Mouse (Mus musculus) heart, postnatal 0 days (tissue): ENCODE measurements around the gene Nrtn. TPM values are rescaled to one million over a fixed set of nuclear protein-coding genes. Genes with fewer than 3 reads are reported as not detected.

Source experiments
- ATAC-seq: fragments of 200-750 bp; cut with Nextera tagmentation; 2 replicates; pipeline ENCODE4 v1.8.0; 2017; ENCODE audit warnings: low read depth, moderate number of reproducible peaks, moderate library complexity; ENCODE audit not compliant: insufficient read depth
- DNase-seq: peaks from one replicate; pipeline ENCODE4 v3.0.0-alpha.2; 2016; ENCODE audit warnings: low spot score
- H3K27ac ChIP-seq: fragments of 300-500 bp; sonication (generic); 2 replicates; pipeline ENCODE4 v1.5.1; 2014; ENCODE audit warnings: low read depth, mild to moderate bottlenecking
- H3K27me3 ChIP-seq: fragments of 300-500 bp; sonication (generic); 2 replicates; pipeline ENCODE4 v1.6.1; 2014; ENCODE audit warnings: low read length, mixed read lengths; ENCODE audit not compliant: control insufficient read depth, insufficient read depth
- H3K36me3 ChIP-seq: fragments of 300-500 bp; sonication (generic); replicated peaks from 2 replicates; pipeline ENCODE4 v1.6.1; 2014; ENCODE audit warnings: low read length, mixed read lengths; ENCODE audit not compliant: control insufficient read depth, insufficient read depth
- H3K4me1 ChIP-seq: fragments of 300-500 bp; sonication (generic); 2 replicates; pipeline ENCODE4 v1.6.1; 2014; ENCODE audit warnings: antibody characterized with exemption; ENCODE audit not compliant: control insufficient read depth, insufficient read depth
- H3K4me2 ChIP-seq: fragments of 300-500 bp; sonication (generic); 2 replicates; pipeline ENCODE4 v1.6.1; 2014; ENCODE audit warnings: low read depth, mild to moderate bottlenecking, low read length, moderate library complexity
- H3K4me3 ChIP-seq: fragments of 300-500 bp; sonication (generic); 2 replicates; pipeline ENCODE4 v1.5.1; 2014; ENCODE audit warnings: low read depth, low read length
- H3K9ac ChIP-seq: fragments of 300-500 bp; sonication (generic); replicated peaks from 2 replicates; pipeline ENCODE4 v1.6.1; 2014; ENCODE audit warnings: low read depth, low read length, mixed read lengths
- H3K9me3 ChIP-seq: fragments of 300-500 bp; sonication (generic); replicated peaks from 2 replicates; pipeline ENCODE4 v1.6.1; 2016; ENCODE audit warnings: low read length; ENCODE audit not compliant: control insufficient read depth
- CTCF ChIP-seq: IDR thresholded peaks from 2 replicates; pipeline ENCODE4 v1.5.1; 2016; ENCODE audit warnings: antibody characterized with exemption, control low read depth, low read depth
- EP300 ChIP-seq: IDR thresholded peaks from 2 replicates; pipeline ENCODE4 v1.6.1; 2016; ENCODE audit warnings: antibody characterized with exemption, low read depth
- WGBS: fragments of 180-500 bp; shearing (Covaris S2); extraction: QIAGEN DNeasy Blood & Tissue Kit; methylation state at CpG from one replicate; pipeline ENCODE4 v1.1.7; 2014; 5-methylcytosine and 5-hydroxymethylcytosine counted together
- polyA plus RNA-seq: library from polyadenylated mRNA; unstranded; fragments of >200 nt; fragmentation: Nextera tagmentation; extraction: Ambion mirVana; gene quantifications from 2 replicates; pipeline ENCODE4 v1.2.1, GENCODE M21; 2015
- total RNA-seq: library from RNA; depleted of rRNA; stranded (reverse); fragments of >200 nt; gene quantifications from 2 replicates; pipeline ENCODE4 v1.2.3, GENCODE M21; 2014; ENCODE audit warnings: low replicate concordance

Nrtn gene
- total and polyA plus RNA-seq, 2 experiments from 2014 or later: 33.9 to 83.1 TPM

DNA sequence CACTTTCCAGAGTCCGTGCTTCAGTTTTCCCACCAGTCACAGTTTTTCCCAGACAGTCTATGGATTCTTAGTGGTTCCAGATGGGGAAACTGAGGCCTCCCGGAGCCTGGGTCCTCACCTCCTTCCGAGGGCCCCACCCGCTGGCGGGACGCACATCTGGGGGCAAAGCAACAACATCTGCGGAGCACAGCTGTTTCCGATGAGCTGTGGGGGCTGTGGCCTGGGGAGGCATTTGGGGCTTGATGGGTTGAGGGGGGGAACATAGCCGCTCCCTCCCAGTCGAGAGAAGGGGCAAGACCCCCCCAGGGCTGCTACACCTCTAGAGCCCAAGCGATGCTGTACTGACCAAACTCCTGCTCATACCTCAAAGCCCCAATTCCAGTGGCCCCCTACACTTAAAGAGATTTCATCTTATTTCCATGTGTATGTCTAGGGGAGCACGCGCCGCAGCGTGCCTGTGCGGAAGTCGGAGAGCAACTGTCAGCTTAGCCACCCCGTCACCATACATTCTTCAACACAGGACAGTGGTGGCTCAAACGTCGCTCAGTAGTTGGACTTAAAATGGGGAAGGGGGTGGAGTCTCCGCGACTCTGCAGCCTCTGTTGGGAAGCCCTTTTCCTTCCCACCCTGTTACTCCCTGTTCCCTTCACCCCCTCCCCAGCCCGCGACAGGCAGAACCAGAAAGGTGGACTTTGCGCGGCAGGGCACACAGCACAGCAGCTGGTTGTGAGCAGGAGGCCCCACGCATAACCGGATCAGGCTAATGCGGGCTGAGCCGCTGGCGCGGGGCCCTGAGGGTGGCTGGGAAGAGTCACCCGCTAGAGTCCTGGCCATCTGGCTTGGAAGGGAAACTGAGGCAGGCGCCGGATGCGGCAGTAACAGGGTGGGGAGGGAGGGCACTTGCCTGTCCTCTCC is 2.8 kb downstream of the Nrtn start:
- no peak overlapping the region for H3K4me2 ChIP-seq
- TF ChIP-seq EP300: no peak
- no peak for TF ChIP-seq CTCF
- no peak overlapping the region for H3K9ac ChIP-seq
- no peaks in the 10 kb centered on the region for H3K9me3 ChIP-seq
- H3K4me1 ChIP-seq: 0 out of 2 replicates have a peak, but pooled peaks cover 8% of the 10 kb centered on the region
- ATAC-seq: no peak
- no peak overlapping the region for H3K27ac ChIP-seq
- DNase-seq: no peak
- H3K4me3 ChIP-seq: no peak overlapping the region
- H3K27me3 ChIP-seq: peaks cover 50% of the 10 kb centered on the region
- H3K36me3 ChIP-seq: no peaks in the 10 kb centered on the region
- 18% methylated on average over 36 of the region's 36 CpGs for WGBS

DNA sequence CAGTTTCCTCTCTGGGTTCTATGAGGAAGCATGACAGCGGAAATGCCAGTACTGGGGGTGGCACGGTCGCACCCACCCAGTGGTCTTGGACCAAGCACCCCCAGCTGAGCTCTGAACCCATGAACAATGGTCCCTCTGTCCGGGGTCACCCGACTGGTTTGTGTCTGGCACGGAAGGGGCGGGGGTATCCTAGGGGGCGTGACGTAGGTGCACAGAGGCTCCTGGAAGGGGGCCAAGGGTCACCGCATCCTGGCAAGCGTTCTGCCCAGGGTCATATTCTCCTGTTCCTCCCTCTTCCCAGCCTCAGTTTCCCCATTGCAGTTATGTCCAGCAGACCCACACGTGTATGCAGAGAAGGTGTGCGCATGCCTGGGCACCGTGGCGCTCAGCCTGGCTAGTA is 3.9 kb downstream of the Nrtn start:
- 26% methylated on average over 15 of the region's 15 CpGs for WGBS
- Histone ChIP-seq H3K9me3 (no peaks in the 10 kb centered on the region), H3K36me3 (no peaks in the 10 kb centered on the region), H3K4me2 (no peak overlapping the region), H3K4me1 (0 out of 2 replicates have a peak, but pooled peaks cover 8% of the 10 kb centered on the region), H3K4me3 (no peak overlapping the region), H3K9ac (no peak overlapping the region), H3K27ac (no peak overlapping the region), H3K27me3 (peaks cover 50% of the 10 kb centered on the region)
- DNase-seq (no peak), ATAC-seq (no peak)
- TF ChIP-seq EP300: no peak
- TF ChIP-seq CTCF: no peak

DNA sequence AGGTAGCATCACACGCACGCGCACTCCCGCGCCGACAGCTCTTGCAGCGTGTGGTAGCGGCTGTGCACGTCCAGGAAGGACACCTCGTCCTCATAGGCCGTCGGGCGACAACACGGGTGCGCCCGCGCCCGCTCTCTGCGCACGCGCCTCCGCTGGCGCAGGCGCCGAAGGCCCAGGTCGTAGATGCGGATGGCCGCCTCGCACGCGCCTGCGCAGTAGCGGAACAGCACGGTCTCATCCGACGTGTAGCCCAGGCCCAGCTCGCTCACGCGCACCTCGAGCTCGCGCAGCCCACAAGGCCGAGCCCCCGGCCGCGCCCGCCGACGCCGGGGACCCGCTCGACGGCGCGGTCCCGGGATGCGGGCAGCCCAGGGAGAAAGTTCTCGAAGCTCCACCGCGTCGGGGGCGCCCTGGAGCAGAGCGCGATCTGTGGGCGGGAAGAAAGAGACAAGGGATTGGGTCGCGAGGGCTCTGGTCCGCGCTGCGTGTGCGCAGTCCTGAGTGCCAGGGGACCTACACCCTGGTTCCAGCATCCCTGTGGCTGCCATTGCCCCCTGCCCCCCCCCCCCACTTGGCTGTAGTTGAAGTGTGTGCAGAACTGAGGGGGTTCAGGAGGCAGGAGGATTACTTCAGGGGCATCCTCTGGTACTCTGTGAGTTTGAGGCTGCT is 5.8 kb downstream of the Nrtn start:
- Histone ChIP-seq H3K27me3 (peaks cover 41% of the 10 kb centered on the region), H3K9ac (no peak overlapping the region), H3K4me3 (peak overlapping the region; percentile 10; the same call in 1 of the 2 replicates), H3K4me1 (no peaks in the 10 kb centered on the region), H3K36me3 (no peaks in the 10 kb centered on the region), H3K27ac (no peak overlapping the region), H3K4me2 (peak overlapping the region; percentile 35; the same call in 1 of the 2 replicates), H3K9me3 (no peaks in the 10 kb centered on the region)
- no peak for DNase-seq
- WGBS: 30% methylated on average over 71 of the region's 71 CpGs
- peak; percentile 62 for ATAC-seq
- TF ChIP-seq EP300 (no peak), CTCF (no peak)

DNA sequence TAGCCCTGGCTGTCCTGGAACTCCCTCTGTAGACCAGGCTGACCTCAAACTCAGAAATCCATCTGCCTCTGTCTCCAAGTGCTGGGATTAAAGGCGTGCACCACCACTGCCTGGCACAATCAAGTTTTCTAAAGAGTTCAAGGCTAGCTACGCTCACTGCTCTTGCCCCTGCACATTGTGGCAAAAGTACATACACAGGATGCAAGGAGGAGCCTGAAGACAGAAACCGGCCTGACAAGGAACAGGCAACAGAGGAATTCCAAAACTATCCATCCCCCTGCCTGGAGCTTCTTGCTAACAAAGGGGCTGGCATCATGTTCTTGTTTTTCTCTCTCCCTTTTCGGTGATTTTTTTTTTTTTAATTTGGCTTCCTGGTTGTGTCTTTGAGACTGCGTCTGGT is 13.2 kb downstream of the Nrtn start:
- Histone ChIP-seq H3K9me3 (no peaks in the 10 kb centered on the region), H3K4me1 (peaks cover 12% of the 10 kb centered on the region), H3K36me3 (no peaks in the 10 kb centered on the region), H3K9ac (no peak overlapping the region), H3K27ac (no peak overlapping the region), H3K27me3 (no peaks in the 10 kb centered on the region), H3K4me3 (no peak overlapping the region), H3K4me2 (no peak overlapping the region)
- TF ChIP-seq EP300 (no peak), CTCF (no peak)
- no peak for DNase-seq
- ATAC-seq: no peak
- WGBS: 44% methylated on average over 5 of the region's 5 CpGs

DNA sequence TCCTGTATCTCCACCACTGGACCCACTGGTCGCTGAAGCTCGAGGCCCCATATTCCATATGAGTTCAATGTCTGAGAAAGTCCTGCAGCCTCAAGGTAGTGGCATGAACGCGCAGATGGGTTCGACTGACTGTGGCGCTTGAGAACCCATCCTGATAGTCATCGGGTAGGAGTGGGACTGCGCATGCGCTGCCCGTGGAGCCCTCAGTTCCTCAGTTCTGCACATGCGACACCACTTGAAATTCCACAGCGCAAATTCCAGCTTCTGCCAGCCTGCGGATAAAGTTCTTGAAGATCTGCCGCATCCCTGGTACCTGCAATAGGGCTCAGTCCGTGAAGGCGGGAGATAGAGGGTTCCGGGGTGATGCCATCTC is 16.6 kb downstream of the Nrtn start:
- DNase-seq (no peak), ATAC-seq (peak; percentile 22; the same call in 1 of the 2 replicates)
- peaks cover 17% of the 10 kb centered on the region for H3K4me1 ChIP-seq
- 37% methylated on average over 17 of the region's 17 CpGs for WGBS
- no peak overlapping the region for H3K9ac ChIP-seq
- peak overlapping the region; percentile 77 for H3K27ac ChIP-seq
- H3K4me3 ChIP-seq: no peak overlapping the region
- H3K27me3 ChIP-seq: no peaks in the 10 kb centered on the region
- H3K4me2 ChIP-seq: no peak overlapping the region
- TF ChIP-seq CTCF (no peak), EP300 (no peak)
- no peaks in the 10 kb centered on the region for H3K9me3 ChIP-seq
- no peaks in the 10 kb centered on the region for H3K36me3 ChIP-seq
